Mouse (Mus musculus) liver, embryonic 16.5 days (tissue): ENCODE measurements around the gene Aldh8a1. TPM values are rescaled to one million over a fixed set of nuclear protein-coding genes. Genes with fewer than 3 reads are reported as not detected.

ENCODE experiments used
- polyA plus RNA-seq: library from polyadenylated mRNA; unstranded; fragments of >200 nt; fragmentation: Nextera tagmentation; extraction: Ambion mirVana; gene quantifications from 2 replicates; pipeline ENCODE4 v1.2.1, GENCODE M21; 2015

Gene Aldh8a1
- polyA plus RNA-seq, 1 experiment from 2014 or later = 48.6 TPM

Other genes starting within 250 kb of the Aldh8a1 start
- gene Myb, start 216.3 kb upstream of the Aldh8a1 start, polyA plus RNA-seq = 7.7 and 8.8 TPM in 2 replicates
- 58.7 and 63.2 TPM in 2 replicates for gene Hbs1l, start 81.3 kb upstream of the Aldh8a1 start, polyA plus RNA-seq
- not detected in 2 replicates for gene 1700020N01Rik, start 215.9 kb downstream of the Aldh8a1 start, polyA plus RNA-seq